Mouse (Mus musculus) adrenal gland, postnatal 25 days (tissue): ENCODE measurements around the gene Usp21. TPM values are rescaled to one million over a fixed set of nuclear protein-coding genes. Genes with fewer than 3 reads are reported as not detected.
"Not testable (repeated sequence)": the region's sequence is repeated elsewhere in the genome, so short reads cannot be mapped to it uniquely, and the experiment has no call there.

Experiments used
- DNase-seq: peaks from one replicate; pipeline ENCODE4 v3.0.0; 2021; ENCODE audit warnings: mixed read lengths
- long read RNA-seq: library from polyadenylated mRNA; stranded (forward); transcript quantifications from one replicate; pipeline ENCODE4 v2.0.0, GENCODE M21; 2021
- total RNA-seq: library from RNA; stranded (reverse); gene quantifications from 2 replicates; pipeline ENCODE4 v1.2.3, GENCODE M21; 2021

The Usp21 gene
- total RNA-seq: 47.8 and 50.5 TPM in 2 replicates
- long read RNA-seq, transcript Usp21-201 (13 exons, 2,219 nt): major isoform, 19 of 33 reads
- long read RNA-seq, partial matches to known transcripts: 5 of 33 reads
- long read RNA-seq, other reads (novel, unspliced or antisense): 9 of 33 reads

DNA sequence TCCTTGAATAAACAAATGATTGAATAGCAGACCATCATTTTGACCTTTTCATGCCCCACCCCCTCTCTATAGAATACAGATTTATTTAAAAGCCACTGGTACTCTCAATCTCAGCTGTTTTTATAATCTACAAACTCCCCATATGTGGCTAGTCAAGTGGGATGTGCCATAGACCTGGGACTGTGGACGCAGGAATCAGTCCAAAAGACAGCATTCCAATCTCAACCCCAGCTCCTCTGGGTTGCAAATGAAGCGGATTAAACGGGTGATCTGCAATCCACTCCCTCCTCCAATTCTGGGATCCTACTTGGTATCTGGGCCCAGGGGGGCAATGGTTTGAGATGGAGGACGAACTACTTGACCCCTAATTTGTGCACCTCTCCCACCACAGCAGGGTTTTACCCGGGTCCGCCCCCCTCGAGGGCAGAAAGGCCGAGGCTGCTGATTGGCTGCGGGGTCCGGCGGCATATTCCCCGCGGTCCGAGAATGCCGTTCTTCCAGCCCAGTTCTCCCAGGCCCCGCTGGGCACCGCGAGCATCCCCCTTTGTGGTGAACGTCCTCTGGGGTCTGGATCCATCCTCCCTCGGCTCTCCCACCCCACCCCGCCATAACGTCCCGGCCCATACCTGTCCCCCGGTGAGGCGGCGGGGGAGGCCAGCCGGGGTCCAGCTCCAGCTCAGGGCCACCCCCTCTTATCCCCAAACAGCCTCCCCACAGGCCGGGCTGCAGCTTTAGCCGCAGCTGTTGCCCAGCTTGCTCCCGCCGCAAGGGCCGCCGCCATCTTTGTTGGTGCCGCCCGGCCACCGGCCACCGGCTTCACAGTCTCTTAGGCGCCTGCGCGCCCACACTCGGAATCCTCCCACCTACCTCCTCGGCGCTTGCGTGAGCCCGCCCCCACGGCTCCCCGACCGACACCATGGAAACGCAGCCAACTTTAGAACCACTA is at the start of gene Usp21:
TSS of gene Usp21 (minus strand) at position 856 of the 946 bp plus-strand sequence.
- peak; percentile 96 for DNase-seq

DNA sequence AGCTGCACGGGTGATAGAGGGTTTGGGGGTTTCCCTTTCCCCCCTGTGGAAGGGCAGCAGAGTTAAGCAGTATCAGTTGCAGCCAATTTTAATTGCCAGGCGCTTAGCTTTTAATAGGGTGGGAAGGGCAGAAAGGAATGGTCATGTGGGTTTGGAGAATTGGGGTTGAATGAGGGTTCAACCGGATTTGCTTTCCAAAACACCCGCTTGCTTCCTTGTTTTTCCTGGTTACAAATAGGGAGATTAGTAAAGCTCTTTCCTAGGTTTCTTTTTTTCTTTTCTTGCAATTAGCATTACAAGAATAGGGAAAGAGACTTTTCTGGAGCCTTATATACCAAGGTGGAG is 42.4 kb upstream of the Usp21 start:
- no peak for DNase-seq

DNA sequence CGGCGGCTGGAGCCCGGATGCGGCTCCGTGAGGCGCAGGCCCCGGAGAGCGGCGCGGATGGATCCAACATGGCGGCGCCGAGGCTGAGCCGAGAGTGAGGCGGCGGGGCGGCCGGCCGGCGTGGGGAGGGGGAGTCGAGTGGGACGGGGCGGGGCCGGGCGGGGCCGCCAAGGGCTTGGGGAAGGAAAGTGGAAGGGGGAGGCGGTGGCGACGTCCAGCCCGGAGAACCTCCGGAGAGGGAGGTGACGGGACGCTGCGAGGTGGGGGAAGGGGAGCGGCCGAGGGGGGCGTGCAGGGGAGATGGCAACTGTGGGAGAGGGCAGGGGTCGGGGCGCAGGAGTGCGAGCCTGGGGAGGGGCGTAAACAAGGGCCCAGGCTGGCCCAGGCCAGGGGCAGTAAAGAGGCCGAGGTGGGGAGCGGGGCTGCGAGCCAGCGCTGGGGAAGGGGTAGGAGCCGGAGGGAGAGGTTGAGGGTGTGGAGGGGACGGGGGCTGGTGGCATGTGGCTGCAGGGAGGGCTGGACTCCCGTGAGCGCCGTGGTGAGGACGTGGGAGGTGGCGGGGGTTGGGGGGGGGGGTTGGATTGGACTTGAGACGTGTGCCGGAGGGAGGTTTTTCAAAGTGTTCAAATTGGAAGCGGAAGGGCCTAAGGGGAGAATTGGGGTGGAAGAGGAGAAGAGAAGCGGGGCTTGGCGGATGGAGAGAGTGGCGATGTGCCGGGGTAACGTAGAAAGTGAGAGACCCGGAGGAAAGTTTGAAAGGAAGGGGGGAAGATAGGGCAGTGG is 41.8 kb upstream of the Usp21 start:
- peak; percentile 82 for DNase-seq

DNA sequence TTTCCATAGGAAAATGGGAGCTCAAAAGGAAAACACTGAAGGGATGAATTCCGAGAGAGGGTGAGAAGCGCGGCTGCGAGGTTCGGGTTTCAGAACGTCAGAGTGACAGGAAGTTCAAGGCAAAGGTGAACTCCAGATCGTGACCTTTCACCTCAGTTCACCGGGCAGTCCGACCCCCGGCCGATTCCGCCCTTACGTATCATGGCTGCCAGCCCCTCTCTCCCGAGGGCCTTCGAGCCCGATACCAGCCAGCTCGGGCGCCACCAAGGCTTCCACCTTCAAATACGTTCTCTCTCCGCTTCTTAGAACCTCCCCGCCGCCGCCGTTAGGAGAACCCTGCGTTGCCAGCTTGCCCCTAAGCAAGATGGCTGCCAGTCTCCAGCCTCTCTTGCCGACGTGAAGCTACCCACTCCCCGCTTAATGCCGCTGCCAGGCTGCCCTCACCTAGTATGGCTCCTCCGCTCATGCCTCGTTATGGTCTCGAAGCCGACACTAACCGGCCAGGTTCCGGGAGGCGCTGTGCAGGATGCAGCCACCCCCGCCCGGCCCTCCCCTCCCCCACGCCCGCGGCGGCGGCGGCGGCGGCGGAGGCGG is 41.1 kb upstream of the Usp21 start, which contains the start of gene Dedd:
TSS of gene Dedd (plus strand) at position 307 of the 594 bp plus-strand sequence.
- peak; percentile 85 for DNase-seq

DNA sequence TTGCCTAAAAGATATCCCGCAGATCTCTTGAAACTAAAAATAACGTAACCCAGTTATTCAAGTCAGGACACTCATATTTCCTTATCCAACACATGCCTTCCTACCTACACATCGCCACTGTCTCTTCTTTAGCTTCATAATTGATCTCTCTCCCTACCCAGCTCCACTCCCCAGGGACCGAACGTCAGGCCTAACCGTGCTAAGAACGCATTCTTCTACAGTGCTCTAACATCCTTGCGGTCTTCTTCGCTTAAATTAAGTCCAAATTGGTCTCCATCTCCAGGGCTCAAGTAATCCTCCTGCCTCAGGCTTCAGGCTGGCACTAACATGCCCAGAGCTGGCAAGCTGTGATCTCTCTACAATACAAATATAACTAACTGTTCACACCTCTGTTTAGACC is 40.5 kb upstream of the Usp21 start:
- DNase-seq: no peak

DNA sequence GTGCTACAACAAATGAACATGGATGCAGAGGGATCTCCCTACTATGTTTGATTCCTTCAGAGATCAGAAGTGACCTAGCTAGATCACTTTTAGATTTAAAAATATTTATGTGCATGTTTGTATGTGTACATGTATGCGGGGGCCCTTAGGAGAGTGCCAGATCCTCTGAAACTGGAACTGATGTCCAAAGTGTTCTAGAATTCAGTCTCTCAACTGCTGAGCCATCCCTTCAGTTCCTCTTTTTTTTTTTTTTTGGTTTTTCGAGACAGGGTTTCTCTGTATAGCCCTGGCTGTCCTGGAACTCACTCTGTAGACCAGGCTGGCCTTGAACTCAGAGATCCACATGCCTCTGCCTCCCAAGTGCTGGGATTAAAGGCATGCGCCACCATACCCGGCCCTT is 38.8 kb upstream of the Usp21 start:
- DNase-seq: not testable (repeated sequence)

DNA sequence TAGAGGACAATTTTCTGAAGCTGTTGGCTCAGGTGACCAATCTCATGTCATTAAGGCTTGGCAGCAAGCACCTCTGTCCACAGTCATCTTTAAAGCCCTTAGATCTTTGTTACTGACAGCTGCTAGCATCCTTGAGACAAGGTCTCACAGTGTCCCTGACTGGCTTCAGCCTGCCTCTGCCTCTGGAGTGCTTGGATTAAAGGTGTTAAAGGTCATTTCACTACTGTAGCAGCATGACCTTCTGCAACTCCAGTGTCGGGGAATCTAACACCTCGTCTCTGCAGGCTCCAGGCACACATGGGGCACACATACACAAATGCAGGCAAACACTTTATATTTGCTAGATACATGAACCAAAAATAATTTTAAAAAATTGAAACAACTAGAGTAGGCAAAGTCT is 37.8 kb upstream of the Usp21 start:
- no peak for DNase-seq

DNA sequence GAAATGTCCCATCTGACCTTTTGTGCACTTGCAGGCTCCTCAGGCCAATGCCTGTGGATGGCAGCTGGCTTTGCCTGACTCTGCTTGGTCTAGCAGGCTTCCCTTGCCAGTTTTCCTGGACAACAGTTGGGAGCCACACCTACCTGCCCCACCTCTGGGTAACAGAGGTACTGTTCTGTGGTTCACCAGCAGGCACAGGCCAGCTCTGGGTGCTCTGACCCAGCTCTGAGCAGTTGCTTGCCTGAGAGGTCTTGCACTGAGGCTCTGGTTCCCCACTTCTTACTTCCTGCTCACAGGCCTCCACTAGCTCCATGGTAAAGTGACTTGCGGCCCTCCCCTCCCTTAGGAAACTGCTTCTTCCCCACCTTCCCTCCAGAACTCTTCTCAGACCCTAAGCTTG is 34.2 kb upstream of the Usp21 start:
- DNase-seq: no peak

DNA sequence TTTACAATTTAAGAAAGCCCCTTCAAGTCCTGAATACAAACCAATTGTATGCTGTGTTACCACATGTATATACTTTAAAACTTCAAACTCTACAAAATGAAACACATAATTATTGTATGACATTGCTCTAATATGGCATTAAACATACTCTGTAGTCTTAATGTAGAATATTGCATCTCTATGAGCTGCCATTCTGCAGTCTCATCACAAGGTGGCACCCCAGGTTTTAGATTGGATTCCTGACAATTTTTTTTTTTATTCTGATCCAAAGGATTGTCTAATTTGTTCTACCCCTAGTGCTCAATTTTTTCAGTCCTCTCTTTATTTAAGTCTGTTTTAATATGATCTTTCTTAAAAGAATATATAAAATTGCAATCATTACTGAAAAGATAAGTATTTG is 33.6 kb upstream of the Usp21 start:
- no peak for DNase-seq

DNA sequence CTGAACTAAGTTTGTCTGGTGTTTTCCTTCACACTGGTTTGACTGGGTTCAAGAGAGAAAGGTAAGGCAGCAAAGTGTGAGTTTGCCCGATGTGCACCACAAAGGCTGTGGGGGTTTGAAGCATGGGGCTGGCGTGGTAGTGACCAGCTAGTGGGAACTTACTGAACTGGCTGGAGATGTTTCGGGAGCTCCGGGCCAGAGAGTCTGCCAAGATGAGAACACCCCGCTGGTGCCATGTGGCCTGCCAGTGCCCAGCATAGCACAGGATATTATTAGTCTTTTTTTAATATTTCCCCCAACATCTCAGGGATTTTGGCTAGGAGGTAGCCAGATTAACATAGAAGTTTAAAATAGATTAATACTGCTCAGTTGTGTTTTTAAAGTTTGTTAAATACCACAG is 32.4 kb upstream of the Usp21 start:
- DNase-seq: no peak

DNA sequence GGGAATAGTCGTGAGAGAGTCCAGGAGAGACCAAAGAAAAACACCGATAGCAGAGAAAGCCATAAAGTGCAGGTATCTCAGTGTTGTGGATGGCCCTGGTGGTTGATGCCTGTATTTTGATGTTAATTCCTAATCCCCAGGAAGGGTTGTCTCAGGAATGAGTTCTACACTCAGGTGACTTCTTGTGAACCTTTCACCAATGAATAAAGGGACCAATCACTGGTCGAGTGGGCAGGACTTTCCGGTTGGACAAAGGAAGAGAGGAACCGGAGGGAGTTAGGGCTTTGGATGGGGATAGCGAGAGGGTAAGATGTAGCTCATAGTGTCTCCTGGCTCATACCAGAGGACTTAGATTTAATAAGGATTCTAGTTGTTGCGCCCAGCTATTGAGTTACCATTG is 32.0 kb upstream of the Usp21 start:
- DNase-seq: no peak

DNA sequence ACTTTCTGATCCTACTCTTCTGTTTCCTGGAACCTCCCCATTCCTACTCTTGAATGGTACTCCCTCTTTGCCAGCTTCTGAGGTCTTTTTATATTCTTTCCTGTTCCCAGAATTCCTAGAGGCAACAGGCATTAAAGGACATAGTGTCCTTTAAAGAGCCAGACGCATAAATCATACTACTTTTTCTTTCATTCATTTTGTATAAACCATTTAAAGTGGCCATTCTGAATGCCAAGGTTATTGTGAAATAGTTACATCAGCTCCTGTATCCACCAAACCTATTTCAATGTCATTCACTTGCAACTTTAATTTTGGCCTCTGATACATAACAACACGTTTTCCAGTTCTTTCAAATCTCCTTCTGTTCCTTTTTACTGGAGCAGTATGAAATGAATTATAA is 21.5 kb upstream of the Usp21 start:
- DNase-seq: no peak

DNA sequence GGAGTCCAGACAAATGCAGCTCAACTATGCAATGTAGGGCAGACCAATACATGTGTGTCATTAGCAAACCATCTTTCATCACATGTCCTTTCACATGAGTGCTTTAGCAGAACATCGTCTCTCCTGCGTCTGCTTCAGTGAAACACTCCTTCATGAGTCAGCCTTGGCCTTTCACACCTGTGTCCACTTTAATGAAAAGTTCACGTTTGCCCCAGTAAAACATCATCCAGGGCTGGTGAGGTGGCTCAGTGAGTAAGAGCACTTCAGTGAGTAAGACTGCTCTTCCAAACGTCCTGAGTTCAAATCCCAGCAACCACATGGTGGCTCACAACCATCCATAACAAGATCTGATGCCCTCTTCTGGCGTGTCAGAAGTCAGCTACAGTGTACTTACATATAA is 18.4 kb upstream of the Usp21 start:
- not testable (repeated sequence) for DNase-seq

DNA sequence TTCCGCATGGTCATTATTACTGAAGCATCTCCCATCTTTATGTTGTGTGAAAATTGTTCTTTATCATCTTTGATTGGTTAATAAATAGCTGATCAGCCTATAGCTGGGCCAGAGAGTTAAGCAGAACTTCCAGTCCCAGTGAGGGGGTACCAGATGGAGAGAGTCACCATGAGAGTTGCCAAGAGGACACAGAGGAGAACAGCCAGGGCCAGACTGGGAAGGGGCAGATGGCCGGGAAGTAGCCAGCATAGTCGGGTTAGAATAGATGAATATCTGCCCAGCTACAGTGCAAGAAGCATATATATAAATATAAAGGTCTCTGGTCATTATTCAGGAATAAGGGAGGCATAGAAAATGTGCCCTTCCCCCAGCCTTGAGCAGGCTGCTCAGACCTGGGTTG is 10.4 kb upstream of the Usp21 start:
- no peak for DNase-seq

DNA sequence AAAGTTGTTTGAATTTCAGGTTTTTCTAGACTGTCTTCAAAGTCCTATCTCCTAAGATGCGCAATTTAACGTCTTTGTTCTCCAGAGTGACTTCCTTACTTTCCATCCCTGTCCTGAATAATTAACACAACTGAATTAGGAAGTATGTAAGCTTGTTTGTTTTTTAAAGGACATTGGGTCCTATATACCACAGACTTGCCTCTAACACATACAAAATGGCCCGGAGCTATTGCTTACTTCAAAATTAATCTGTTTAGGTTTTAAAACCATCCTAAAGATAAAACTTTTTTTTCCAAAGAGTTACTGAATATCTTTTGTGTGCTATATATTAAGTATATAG is 7.2 kb upstream of the Usp21 start:
- DNase-seq: no peak

DNA sequence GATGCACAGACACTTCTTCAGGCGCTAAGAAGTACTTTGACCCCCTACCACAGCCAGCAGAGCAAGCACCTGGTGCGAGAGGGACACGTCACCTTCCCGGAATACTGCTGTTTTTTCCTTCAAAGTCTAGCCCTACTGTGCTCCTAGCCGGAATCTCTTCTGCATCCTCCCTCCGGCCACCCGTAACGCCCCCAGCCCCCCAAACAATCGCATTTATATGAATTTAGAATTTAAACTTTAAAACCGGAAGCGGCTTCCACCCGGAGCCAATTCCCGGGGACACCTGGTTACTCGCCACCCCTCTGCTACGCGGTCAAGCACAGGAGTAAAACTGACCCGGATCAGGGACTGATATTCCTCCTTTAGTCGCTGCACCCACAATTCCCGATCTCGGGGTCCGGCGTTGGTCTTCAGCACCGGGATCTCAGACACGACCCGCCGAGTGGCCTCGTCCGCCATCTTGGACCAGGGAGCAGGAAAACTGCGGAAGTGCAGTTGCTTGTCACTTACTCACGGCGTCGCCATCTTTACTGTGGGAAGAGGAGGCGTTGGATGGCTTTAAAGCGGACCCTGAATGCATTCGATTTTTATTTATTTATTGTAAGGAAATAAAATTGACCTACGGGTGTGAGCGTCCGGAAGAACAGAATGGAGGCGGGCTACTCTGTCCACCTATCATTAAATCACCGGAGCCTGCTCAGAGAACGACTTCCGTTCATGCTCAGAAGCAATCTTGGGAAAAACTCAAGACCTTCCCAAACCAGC is 6.7 kb upstream of the Usp21 start, which contains the start of gene Ufc1:
TSS of gene Ufc1 (minus strand) at position 727 of the 765 bp plus-strand sequence.
- peak; percentile 74 for DNase-seq

DNA sequence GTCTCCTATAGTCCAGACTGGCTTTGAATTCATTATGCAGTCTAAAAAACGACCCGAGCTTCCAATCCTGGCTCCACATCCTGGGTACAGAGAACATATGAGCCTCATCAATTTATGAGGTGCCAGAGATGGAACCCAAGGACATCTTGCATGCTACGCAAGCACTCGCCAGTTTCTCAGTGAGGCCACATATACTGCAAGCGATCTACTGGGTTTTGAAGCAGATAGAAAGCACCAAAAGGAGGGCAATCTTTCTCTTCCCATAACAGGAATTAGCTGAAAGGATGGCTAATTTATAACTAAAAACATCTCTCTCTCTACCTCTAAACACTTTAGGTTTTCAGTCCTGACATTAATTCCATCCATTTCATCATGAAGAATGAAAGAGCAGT is 6.1 kb upstream of the Usp21 start:
- DNase-seq: no peak

DNA sequence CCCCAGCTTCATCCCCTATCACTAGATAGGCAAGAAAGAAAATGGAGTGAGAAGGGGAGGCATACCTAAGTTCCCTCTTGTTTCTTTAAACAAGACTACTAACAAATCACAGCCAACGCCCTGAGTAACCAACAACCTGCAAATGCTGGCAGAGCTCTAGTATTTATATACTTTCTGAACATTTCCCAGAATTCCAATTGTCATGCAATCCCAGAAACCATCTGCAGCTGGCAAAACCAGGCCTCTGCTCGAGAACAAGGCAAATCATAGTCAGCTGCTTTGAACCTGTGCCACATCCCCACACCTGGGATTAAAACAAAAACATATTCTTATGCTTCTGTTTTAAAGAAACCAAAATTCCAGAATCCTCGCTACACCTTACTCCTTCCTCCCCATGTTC is 5.6 kb upstream of the Usp21 start:
- no peak for DNase-seq

DNA sequence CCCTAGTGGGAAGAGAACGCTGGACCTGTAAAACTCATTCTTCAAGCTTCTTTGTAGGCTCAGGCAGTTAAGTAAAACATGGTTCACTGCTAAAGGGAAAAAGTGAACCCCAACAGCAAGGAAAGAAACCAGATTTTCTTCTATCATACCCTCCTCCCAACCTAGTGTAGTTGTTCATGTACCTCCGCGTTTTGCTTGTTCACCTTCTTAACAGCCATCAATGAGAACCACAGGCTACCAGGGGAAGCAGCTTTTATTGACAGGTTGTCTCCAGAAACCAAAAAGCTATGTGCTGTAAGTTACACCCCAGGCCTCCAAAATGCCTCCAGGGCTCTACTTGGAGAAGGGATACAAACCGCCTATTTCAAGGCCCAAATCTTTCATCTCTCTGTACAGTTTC is 537 bp upstream of the Usp21 start:
- DNase-seq: no peak

DNA sequence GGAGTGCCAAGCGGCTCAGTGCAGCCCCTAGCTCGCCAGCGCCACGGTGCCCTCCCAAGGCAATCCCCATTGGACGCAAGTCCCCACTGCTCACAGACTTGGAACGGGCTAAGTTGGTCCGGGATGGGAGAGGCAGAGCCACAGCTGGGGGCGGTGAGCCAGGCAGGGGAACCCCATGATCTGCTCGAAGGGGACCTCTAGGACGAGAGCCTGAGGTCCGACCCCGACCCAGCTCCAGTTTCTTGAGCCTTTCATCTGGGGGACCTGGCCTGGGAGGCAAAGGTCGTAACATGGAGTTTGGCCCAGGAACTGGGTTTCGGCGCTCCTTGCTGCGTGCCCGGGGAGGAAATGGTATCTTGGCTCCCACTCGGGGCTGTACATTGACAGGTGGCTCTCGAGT is 1.3 kb downstream of the Usp21 start:
- DNase-seq: no peak

DNA sequence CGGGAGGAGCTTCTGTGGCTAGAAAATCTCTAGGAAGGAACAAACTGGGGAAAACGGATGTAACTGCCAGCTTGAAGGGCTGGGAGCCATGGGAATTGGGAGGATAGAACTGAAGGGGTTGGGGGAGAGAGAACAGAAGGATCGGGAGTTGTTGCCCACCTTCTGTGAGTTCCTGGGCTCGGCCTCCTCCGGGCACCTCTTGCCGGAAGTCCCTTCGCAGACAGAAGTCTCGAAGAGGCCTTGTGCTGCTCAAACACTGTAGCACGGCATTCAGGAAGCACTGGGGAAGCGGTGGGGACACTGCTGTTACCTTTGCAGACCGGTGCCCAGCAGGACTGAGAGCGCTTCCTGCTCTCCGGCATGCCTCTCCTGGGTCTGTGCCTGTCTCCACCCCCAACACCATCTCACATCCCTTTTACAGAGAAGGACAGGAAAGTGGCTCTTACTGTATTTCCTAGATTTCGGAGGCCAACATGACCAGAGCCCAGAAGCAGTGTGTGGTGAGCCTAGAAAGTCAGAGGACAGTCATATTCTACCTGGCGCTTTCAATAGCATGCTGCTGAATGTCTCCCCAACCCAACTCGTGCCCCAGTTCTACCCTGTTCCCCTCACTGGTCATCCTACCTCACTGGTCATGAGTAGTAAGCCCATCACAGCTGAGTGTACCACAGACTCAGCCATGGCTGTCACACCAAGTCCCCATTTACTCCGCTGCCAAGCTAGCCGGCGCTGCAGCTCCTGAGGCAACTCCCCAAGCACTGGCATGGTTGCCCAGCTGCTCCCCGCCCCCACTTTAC is 2.5 kb downstream of the Usp21 start:
- DNase-seq: no peak
